Mouse (Mus musculus): Measurements from ENCODE around the gene Gata5. TPM values are rescaled to one million over a fixed set of nuclear protein-coding genes. Genes with fewer than 3 reads are reported as not detected.

The Gata5 gene
- total and polyA plus RNA-seq, 3 experiments: 0.11 TPM; not detected in 2

DNA sequence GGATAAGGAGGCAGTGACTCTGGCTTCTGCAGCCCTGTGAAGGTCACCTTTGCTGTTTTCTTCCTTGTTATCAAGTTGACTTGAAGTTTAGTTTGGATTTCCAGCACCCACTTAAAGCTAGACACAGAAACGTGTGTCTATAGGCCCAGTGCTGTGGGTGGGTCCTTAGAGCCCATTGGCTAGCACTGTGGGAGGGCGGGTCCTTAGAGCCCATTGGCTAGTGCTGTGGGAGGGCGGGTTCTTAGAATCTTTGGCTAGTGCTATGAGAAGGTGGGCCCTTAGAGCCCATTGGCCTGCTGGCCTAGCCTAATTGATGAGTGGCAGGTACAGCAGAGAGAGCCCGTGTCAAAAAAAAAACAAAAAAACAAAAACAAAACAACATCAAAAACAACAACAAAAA is 14.3 kb downstream of the Gata5 start:
- TF ChIP-seq TAL1 (conservative IDR thresholded peaks at IDR 0.05; ENCODE audit: low read depth, low read length) (no peak), GATA2 (IDR thresholded peaks at IDR 0.05; ENCODE audit: borderline replicate concordance, low read depth, low read length) (no peak)
- Histone ChIP-seq H3K4me3 (ENCODE audit: low read depth, low read length) (no peak overlapping the region), H3K36me3 (replicated peaks) (no peaks in the 10 kb centered on the region), H3K9me3 (replicated peaks) (no peaks in the 10 kb centered on the region), H3K27me3 (ENCODE audit: insufficient read depth, low read length) (peaks cover 13% of the 10 kb centered on the region), H3K4me1 (ENCODE audit: insufficient read depth, low read depth, low read length) (no peaks in the 10 kb centered on the region)
- no peak; the same call in 1 of the 2 replicates for ATAC-seq (ENCODE audit: extremely low read depth, insufficient number of reproducible peaks, low FRiP score, poor library complexity, severe bottlenecking)
- no peak for DNase-seq (ENCODE audit: low spot score)

DNA sequence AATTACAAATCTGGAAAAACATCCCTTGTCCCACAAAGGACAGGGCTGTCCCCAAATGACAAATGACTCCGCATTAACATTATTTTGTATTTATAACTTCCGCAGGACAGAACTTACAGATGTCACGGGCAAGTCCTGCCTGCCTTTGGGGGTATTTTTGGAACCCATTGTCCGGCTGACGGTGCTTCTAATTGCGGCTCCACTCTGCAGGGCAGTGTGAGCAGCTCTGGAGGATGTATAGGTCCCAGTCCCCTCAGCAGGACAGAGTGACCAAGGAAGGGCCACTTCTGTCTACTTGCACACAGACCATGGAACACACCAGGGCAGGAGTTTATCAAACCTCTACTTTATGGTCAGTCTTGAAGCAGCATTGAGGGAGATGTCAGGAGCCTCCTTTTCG is 16.9 kb downstream of the Gata5 start:
- Histone ChIP-seq H3K27me3 (ENCODE audit: insufficient read depth, low read length) (peaks cover 16% of the 10 kb centered on the region; the same call in 1 of the 2 replicates), H3K4me1 (ENCODE audit: insufficient read depth, low read depth, low read length) (no peaks in the 10 kb centered on the region)
- TF ChIP-seq GATA2 (IDR thresholded peaks at IDR 0.05; ENCODE audit: borderline replicate concordance, low read depth, low read length) (no peak), POLR2AphosphoS5 (IDR thresholded peaks at IDR 0.05; ENCODE audit: insufficient replicate concordance, low read depth, low read length) (no peak), GATA1 (IDR thresholded peaks at IDR 0.05; ENCODE audit: borderline replicate concordance, low read length) (no peak), TAL1 (conservative IDR thresholded peaks at IDR 0.05; ENCODE audit: low read depth, low read length) (no peak)

DNA sequence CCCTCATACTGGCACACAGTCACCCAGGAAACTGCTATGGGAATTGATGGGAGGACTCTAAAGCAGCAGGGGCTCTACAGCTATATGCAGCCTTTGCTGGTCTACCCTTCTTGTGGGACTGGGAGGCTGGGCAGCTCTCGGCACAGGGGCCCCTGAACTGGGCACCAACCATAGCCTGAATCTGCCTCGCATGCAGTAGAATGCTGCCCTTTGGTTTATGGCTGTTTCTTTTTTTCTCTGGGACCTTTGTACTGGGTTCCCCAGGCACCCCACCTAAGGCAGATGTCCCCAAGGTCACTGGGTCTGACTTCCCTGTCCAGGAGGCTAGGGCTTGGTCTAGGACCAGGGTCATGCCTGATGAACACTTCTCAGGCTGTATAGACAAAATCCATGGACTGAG is 20.2 kb downstream of the Gata5 start:
- Histone ChIP-seq H3K36me3 (replicated peaks) (no peaks in the 10 kb centered on the region), H3K4me3 (ENCODE audit: low read depth, low read length) (no peak overlapping the region), H3K4me1 (ENCODE audit: insufficient read depth, low read depth, low read length) (no peaks in the 10 kb centered on the region), H3K9me3 (replicated peaks) (no peaks in the 10 kb centered on the region), H3K27me3 (ENCODE audit: insufficient read depth, low read length) (peaks cover 16% of the 10 kb centered on the region; the same call in 1 of the 2 replicates)
- no peak for DNase-seq (ENCODE audit: low spot score)
- no peak for ATAC-seq (ENCODE audit: extremely low read depth, insufficient number of reproducible peaks, low FRiP score, poor library complexity, severe bottlenecking)
- TF ChIP-seq CTCF (IDR thresholded peaks at IDR 0.05; ENCODE audit: low read depth, low read length) (no peak), TAL1 (conservative IDR thresholded peaks at IDR 0.05; ENCODE audit: low read depth, low read length) (no peak), POLR2AphosphoS5 (IDR thresholded peaks at IDR 0.05; ENCODE audit: insufficient replicate concordance, low read depth, low read length) (no peak), GATA2 (IDR thresholded peaks at IDR 0.05; ENCODE audit: borderline replicate concordance, low read depth, low read length) (no peak), GATA1 (IDR thresholded peaks at IDR 0.05; ENCODE audit: borderline replicate concordance, low read length) (no peak)

More for the DNA sequence above, 16.9 kb downstream of the Gata5 start:
- ATAC-seq (ENCODE audit: extremely low read depth, insufficient number of reproducible peaks, low FRiP score, poor library complexity, severe bottlenecking) (no peak), DNase-seq (ENCODE audit: low spot score) (no peak)
- Histone ChIP-seq H3K9me3 (replicated peaks) (no peaks in the 10 kb centered on the region), H3K4me3 (ENCODE audit: low read depth, low read length) (no peak overlapping the region), H3K36me3 (replicated peaks) (no peaks in the 10 kb centered on the region)

DNA sequence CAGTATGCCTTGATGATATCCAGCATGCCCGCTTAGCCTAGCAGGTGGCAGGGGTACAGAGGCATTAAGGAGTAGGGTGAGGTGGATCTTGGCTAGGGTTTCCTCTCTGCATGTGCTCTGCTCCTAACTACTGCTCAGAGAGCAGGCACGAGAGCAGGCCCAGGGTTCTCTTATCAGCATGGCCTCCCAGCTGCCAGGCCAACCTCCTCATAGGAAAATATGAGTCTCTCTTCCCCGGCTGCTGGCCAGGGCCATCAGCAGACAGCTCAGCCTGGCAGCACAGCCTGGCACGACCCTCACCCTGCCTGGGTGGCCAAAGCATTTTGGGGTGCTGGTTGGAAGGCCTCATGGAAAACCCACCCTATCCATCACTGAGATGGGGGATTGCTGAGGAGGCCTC is 23.4 kb downstream of the Gata5 start:
- Histone ChIP-seq H3K27me3 (ENCODE audit: insufficient read depth, low read length) (peaks cover 8% of the 10 kb centered on the region; the same call in 1 of the 2 replicates), H3K9me3 (replicated peaks) (no peaks in the 10 kb centered on the region), H3K36me3 (replicated peaks) (no peaks in the 10 kb centered on the region), H3K4me3 (ENCODE audit: low read depth, low read length) (no peak overlapping the region), H3K4me1 (ENCODE audit: insufficient read depth, low read depth, low read length) (peaks cover 2% of the 10 kb centered on the region; the same call in 1 of the 2 replicates)
- DNase-seq (ENCODE audit: low spot score): no peak
- TF ChIP-seq GATA2 (IDR thresholded peaks at IDR 0.05; ENCODE audit: borderline replicate concordance, low read depth, low read length) (no peak), CTCF (IDR thresholded peaks at IDR 0.05; ENCODE audit: low read depth, low read length) (no peak), TAL1 (conservative IDR thresholded peaks at IDR 0.05; ENCODE audit: low read depth, low read length) (no peak), POLR2AphosphoS5 (IDR thresholded peaks at IDR 0.05; ENCODE audit: insufficient replicate concordance, low read depth, low read length) (no peak), GATA1 (IDR thresholded peaks at IDR 0.05; ENCODE audit: borderline replicate concordance, low read length) (no peak)
- no peak for ATAC-seq (ENCODE audit: extremely low read depth, insufficient number of reproducible peaks, low FRiP score, poor library complexity, severe bottlenecking)

DNA sequence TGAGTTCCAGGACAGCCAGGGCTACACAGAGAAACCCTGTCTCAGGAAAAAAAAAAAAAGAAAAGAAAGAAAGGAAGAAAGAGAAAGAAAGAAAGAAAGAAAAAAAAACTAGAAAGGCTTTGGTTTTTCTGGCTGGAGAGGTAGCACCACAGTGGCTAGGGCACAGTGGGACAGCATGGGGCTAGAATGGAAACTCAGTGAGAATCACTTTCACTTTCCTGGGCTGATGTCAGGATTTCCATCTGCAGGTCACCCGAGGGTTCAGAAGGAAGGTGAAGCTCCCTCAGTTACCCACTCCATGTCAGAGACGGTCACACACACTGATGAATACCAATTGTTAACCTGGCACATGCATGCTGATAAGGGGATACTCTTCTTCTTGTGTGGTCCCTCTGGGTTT is 26.8 kb downstream of the Gata5 start:
- H3K4me3 ChIP-seq (ENCODE audit: low read depth, low read length): no peak overlapping the region
- H3K36me3 ChIP-seq (replicated peaks): no peaks in the 10 kb centered on the region
- H3K27me3 ChIP-seq (ENCODE audit: insufficient read depth, low read length): peaks cover 5% of the 10 kb centered on the region; the same call in 1 of the 2 replicates
- peaks cover 2% of the 10 kb centered on the region; the same call in 1 of the 2 replicates for H3K4me1 ChIP-seq (ENCODE audit: insufficient read depth, low read depth, low read length)
- ATAC-seq (ENCODE audit: extremely low read depth, insufficient number of reproducible peaks, low FRiP score, poor library complexity, severe bottlenecking): no peak
- no peaks in the 10 kb centered on the region for H3K9me3 ChIP-seq (replicated peaks)
- no peak for DNase-seq (ENCODE audit: low spot score)
- TF ChIP-seq TAL1 (conservative IDR thresholded peaks at IDR 0.05; ENCODE audit: low read depth, low read length): no peak

DNA sequence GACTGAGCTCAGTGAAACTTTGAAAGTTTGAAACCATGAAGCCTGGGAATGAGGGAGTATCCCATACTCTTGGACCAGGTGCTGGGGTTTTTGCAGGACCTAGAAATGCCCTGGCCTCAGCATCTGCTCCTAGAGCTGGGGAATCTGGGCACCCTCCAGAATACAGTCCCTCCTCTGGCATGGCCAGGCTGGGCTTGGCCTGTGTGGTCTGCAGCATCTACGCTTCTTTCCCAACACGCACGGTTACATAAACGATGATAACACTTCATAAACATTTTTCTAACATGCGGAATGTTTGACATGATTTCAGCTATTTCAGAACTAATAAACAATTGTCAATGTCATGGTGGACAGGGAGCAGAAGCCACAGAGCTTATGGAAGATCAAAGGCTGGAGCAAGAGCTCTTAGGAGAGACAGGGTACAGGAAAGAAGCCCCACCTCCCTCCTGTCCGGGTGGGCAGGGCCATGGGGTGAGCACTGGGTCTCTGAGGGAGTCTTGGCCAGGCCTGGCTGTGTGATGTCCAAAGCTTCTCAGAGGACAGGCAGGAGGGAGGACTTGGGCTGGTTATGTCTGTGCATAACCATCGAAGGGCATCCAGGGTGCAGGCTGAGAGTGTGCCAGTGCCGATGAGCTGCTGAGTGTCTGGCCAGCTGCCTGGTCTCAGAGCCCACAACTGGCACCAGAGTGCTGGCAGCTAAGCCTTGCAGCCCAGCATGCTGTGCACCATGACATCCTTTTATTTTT is 27.9 kb downstream of the Gata5 start:
- H3K9me3 ChIP-seq (replicated peaks): no peaks in the 10 kb centered on the region
- TF ChIP-seq GATA1 (IDR thresholded peaks at IDR 0.05; ENCODE audit: borderline replicate concordance, low read length): no peak
- DNase-seq (ENCODE audit: low spot score) (no peak), ATAC-seq (ENCODE audit: extremely low read depth, insufficient number of reproducible peaks, low FRiP score, poor library complexity, severe bottlenecking) (no peak)
- H3K4me1 ChIP-seq (ENCODE audit: insufficient read depth, low read depth, low read length): peaks cover 2% of the 10 kb centered on the region; the same call in 1 of the 2 replicates
- no peaks in the 10 kb centered on the region for H3K36me3 ChIP-seq (replicated peaks)
- no peak overlapping the region for H3K4me3 ChIP-seq (ENCODE audit: low read depth, low read length)
- H3K27me3 ChIP-seq (ENCODE audit: insufficient read depth, low read length): peaks cover 5% of the 10 kb centered on the region; the same call in 1 of the 2 replicates

DNA sequence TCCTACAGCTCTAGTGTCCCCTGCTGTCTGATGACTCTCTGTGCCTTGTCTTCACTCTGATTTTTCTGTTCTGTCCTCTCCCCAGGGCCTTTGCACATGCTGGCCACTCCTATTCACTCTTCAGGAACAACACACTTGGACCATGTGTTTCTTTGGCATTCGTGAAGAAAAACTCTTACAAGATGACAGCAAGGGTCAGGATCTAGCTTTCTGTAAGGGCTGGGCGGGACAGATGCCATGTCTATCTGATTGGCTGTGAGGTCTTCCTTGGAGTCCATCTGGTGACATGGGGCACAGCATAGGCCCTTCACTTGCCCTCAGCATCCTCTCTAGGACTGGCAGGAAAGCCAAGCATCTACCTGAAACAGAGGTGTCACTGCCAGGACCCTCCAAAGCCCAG is 28.5 kb downstream of the Gata5 start:
- no peak for ATAC-seq (ENCODE audit: extremely low read depth, insufficient number of reproducible peaks, low FRiP score, poor library complexity, severe bottlenecking)

More for the DNA sequence above, 28.5 kb downstream of the Gata5 start:
- Histone ChIP-seq H3K4me1 (ENCODE audit: insufficient read depth, low read depth, low read length) (peaks cover 2% of the 10 kb centered on the region; the same call in 1 of the 2 replicates), H3K27me3 (ENCODE audit: insufficient read depth, low read length) (peaks cover 5% of the 10 kb centered on the region; the same call in 1 of the 2 replicates), H3K9me3 (replicated peaks) (no peaks in the 10 kb centered on the region), H3K4me3 (ENCODE audit: low read depth, low read length) (no peak overlapping the region), H3K36me3 (replicated peaks) (no peaks in the 10 kb centered on the region)
- no peak for DNase-seq (ENCODE audit: low spot score)
- no peak for TF ChIP-seq TAL1 (conservative IDR thresholded peaks at IDR 0.05; ENCODE audit: low read depth, low read length)
- no peak for TF ChIP-seq CTCF (IDR thresholded peaks at IDR 0.05; ENCODE audit: low read depth, low read length)
- no peak for TF ChIP-seq GATA2 (IDR thresholded peaks at IDR 0.05; ENCODE audit: borderline replicate concordance, low read depth, low read length)
- TF ChIP-seq POLR2AphosphoS5 (IDR thresholded peaks at IDR 0.05; ENCODE audit: insufficient replicate concordance, low read depth, low read length): no peak
- TF ChIP-seq GATA1 (IDR thresholded peaks at IDR 0.05; ENCODE audit: borderline replicate concordance, low read length): no peak
